8 mouse cellular contexts compared by ENCODE assay signal in genomic region chr14:55745180-55745860, GRCm38 (mm10). TPM values are rescaled to one million over a fixed set of nuclear protein-coding genes. Genes with fewer than 3 reads are reported as not detected.
DNase-seq lines count a peak whose midpoint lies in the region; ATAC-seq and TF ChIP-seq lines count a peak whose summit lies in the region.

Gene Dhrs1 (minus strand): TSS chr14:55745690.
Gene Nop9 (plus strand): TSS chr14:55745693.

- no peak for TF ChIP-seq CTCF in gastrocnemius, adult 2 months (IDR thresholded peaks at IDR 0.05)
- no peak; the same call in none of the 2 replicates for TF ChIP-seq CTCF in left cerebral cortex, adult 2 months (IDR thresholded peaks at IDR 0.05)

- H3K4me2 ChIP-seq in hindbrain, embryonic 16.5 days (ENCODE audit: low read length): peak within 1 kb of the TSS; percentile 76

- no peaks in the 10 kb centered on the region for H3K27me3 ChIP-seq in hindbrain, embryonic 16.5 days (replicated peaks; ENCODE audit: control insufficient read depth, insufficient read depth, low read length)

- 2% methylated on average over 46 of the region's 48 CpGs for WGBS in hindbrain, embryonic 16.5 days
- 1% methylated on average over 36 of the region's 48 CpGs for WGBS in macrophage (ENCODE audit: missing documents)

- peak within 1 kb of the TSS; percentile 89 for H3K27ac ChIP-seq in gastrocnemius, adult 2 months
- H3K27ac ChIP-seq in hindbrain, embryonic 16.5 days (ENCODE audit: low read depth, low read length): peak within 1 kb of the TSS; percentile 55
- peak within 1 kb of the TSS; percentile 69 for H3K27ac ChIP-seq in left cerebral cortex, adult 2 months
- peak within 1 kb of the TSS; percentile 61 for H3K27ac ChIP-seq in macrophage

- no peaks in the 10 kb centered on the region for H3K9me3 ChIP-seq in hindbrain, embryonic 16.5 days (ENCODE audit: control insufficient read depth, low read length)

- peak within 1 kb of the TSS; percentile 89 for H3K4me3 ChIP-seq in gastrocnemius, adult 2 months
- peak within 1 kb of the TSS; percentile 90 for H3K4me3 ChIP-seq in hindbrain, embryonic 16.5 days (ENCODE audit: low read length)
- H3K4me3 ChIP-seq in left cerebral cortex, adult 2 months: peak within 1 kb of the TSS; percentile 82
- peak within 1 kb of the TSS; percentile 90 for H3K4me3 ChIP-seq in macrophage (ENCODE audit: inconsistent target)

- intact Hi-C loops in gastrocnemius, adult 2 months (cut with DNase I): loop anchor here (10.0 kb wide), 1 partner anchor 251 kb away; the partner anchor contains the start of gene Carmil3
- intact Hi-C loops in left cerebral cortex, adult 2 months (cut with DNase I): loop anchor here (2.0 kb wide), 1 partner anchor 23 kb away; the partner anchor contains the start of gene Rabggta

- peak; percentile 81 for ATAC-seq in common myeloid progenitor, adult 5-6 weeks (replicated peaks; ENCODE audit: low read depth, poor library complexity, severe bottlenecking)
- peak; percentile 83 for ATAC-seq in hindbrain, embryonic 16.5 days

- peak; percentile 95 for DNase-seq in ZHBTc4 (ENCODE audit: low read depth, low spot score)
- peak; percentile 93 for DNase-seq in gastrocnemius, adult 2 months
- peak; percentile 84 to 90 for DNase-seq in left cerebral cortex, adult 2 months (ENCODE audit: extremely low spot score in 1 of 2, low spot score in 2 of 2)
- DNase-seq in retina, postnatal 7 days (ENCODE audit: low read depth, low spot score): peak; percentile 73
- peak; percentile 79 to 81 for DNase-seq in urinary bladder, adult 18-20 months (ENCODE audit: low spot score in 2 of 2)

- H3K79me2 ChIP-seq in macrophage (ENCODE audit: inconsistent target): peaks cover 35% of the 10 kb centered on the region

- peak within 1 kb of the TSS; percentile 82 for H3K9ac ChIP-seq in hindbrain, embryonic 16.5 days (ENCODE audit: low read depth, low read length)

- peaks cover 6% of the 10 kb centered on the region; the same call in 1 of the 2 replicates for H3K36me3 ChIP-seq in hindbrain, embryonic 16.5 days (ENCODE audit: control insufficient read depth, insufficient read depth, low read length)
- H3K36me3 ChIP-seq in macrophage (ENCODE audit: inconsistent target): peaks cover 46% of the 10 kb centered on the region

- H3K4me1 ChIP-seq in hindbrain, embryonic 16.5 days (ENCODE audit: control insufficient read depth, insufficient read depth, low read depth, low read length): peaks cover 26% of the 10 kb centered on the region

RNA-seq across cellular contexts. Expression of gene Dhrs1, which starts in this region (rescaled TPM):
- 8.3 and 23.9 TPM in 2 replicates for total RNA-seq in common myeloid progenitor, adult 5-6 weeks (2017)
- total RNA-seq in gastrocnemius, adult 2 months (2021): 10 to 100 TPM; 29.1 to 33.0 TPM
- 85.9 and 90.3 TPM in 2 replicates for polyA plus RNA-seq in hindbrain, embryonic 16.5 days (2015; fragmentation: Nextera tagmentation; extraction: Ambion mirVana)
- 10 to 100 TPM; 76.5 to 88.8 TPM for total RNA-seq in left cerebral cortex, adult 2 months (2021)
- total RNA-seq in macrophage (2018; cell fraction: chromatin; rRNA removed): 10 to 100 TPM in 16 of 26 experiments, 1 to 10 TPM in 10; 2.4 to 54.9 (median 15.8) TPM
- total RNA-seq in macrophage (2018; cell fraction: cytosol; rRNA removed): 100 to 1,000 TPM in 25 of 26 experiments, 10 to 100 TPM in 1; 99.1 to 153 (median 123) TPM
- 10 to 100 TPM; 11.3 to 72.5 (median 41.3) TPM for total RNA-seq in macrophage (2018; cell fraction: nucleus; rRNA removed)
- polyA plus RNA-seq in macrophage (2018): 63.5 to 108 TPM (median 106 TPM) in 3 replicates

RNA-seq across cellular contexts. Expression of gene Nop9, which starts in this region (rescaled TPM):
- total RNA-seq in common myeloid progenitor, adult 5-6 weeks (2017): 21.4 and 22.7 TPM in 2 replicates
- 10 to 100 TPM in 1 of 2 experiments, 1 to 10 TPM in 1; 9.8 to 10.4 TPM for total RNA-seq in gastrocnemius, adult 2 months (2021)
- 27.1 and 27.9 TPM in 2 replicates for polyA plus RNA-seq in hindbrain, embryonic 16.5 days (2015; fragmentation: Nextera tagmentation; extraction: Ambion mirVana)
- total RNA-seq in left cerebral cortex, adult 2 months (2021): 10 to 100 TPM in 1 of 2 experiments, 1 to 10 TPM in 1; 9.6 to 12.9 TPM
- total RNA-seq in macrophage (2018; cell fraction: chromatin; rRNA removed): 10 to 100 TPM in 16 of 26 experiments, 1 to 10 TPM in 10; 2.6 to 24.3 (median 11.7) TPM
- total RNA-seq in macrophage (2018; cell fraction: cytosol; rRNA removed): 10 to 100 TPM in 25 of 26 experiments, 1 to 10 TPM in 1; 10.0 to 18.1 (median 15.1) TPM
- 10 to 100 TPM in 13 of 26 experiments, 1 to 10 TPM in 13; 6.7 to 21.8 (median 10.0) TPM for total RNA-seq in macrophage (2018; cell fraction: nucleus; rRNA removed)
- 9.3 to 22.6 TPM (median 12.9 TPM) in 3 replicates for polyA plus RNA-seq in macrophage (2018)

Comparison
In these comparisons a context has a peak if more than half of its experiments do, and no peak if none do; other contexts are left out.
1. Peak in every context shown above with its lines: DNase-seq, ATAC-seq, H3K4me3 ChIP-seq and H3K27ac ChIP-seq.